In genomic region chr10:73519438-73519837, GRCm38 (mm10) we compare ENCODE assay signal across 20 mouse cellular contexts.
"Had no signal": no experiment of that assay in that cellular context is flagged by ENCODE, and none has a peak within 500 bp of the region (broad histone marks: within the 10 kb centered on the region; RNA-seq: fewer than 3 reads in every experiment).

No protein-coding gene starts in this region.

- H3K4me2 ChIP-seq: kidney, embryonic 15.5 days; limb, embryonic 15.5 days; liver, embryonic 11.5 days; lung, embryonic 14.5 days; midbrain, embryonic 13.5 days had no signal

- H3K36me3 ChIP-seq: kidney, embryonic 15.5 days; limb, embryonic 15.5 days; midbrain, embryonic 10.5 days; midbrain, embryonic 13.5 days had no signal

- ATAC-seq: liver, postnatal 0 days; lung, postnatal 0 days; midbrain, embryonic 13.5 days; midbrain, embryonic 16.5 days had no signal

- H3K4me1 ChIP-seq: kidney, embryonic 15.5 days; limb, embryonic 15.5 days; midbrain, embryonic 10.5 days; midbrain, embryonic 13.5 days had no signal

- H3K9ac ChIP-seq: kidney, embryonic 15.5 days; limb, embryonic 15.5 days; liver, embryonic 14.5 days; liver, postnatal 0 days; lung, embryonic 14.5 days; midbrain, embryonic 13.5 days had no signal

- DNase-seq: kidney, adult 2 months; kidney, postnatal 10 days; kidney, postnatal 36 days; left cerebral cortex, postnatal 4 days; liver, postnatal 0 days; lung, embryonic 14.5 days; right cerebral cortex, postnatal 4 days; thymus, adult 2 months; thymus, postnatal 25 days had no signal

- H3K9me3 ChIP-seq: kidney, embryonic 15.5 days; limb, embryonic 15.5 days; midbrain, embryonic 10.5 days; midbrain, embryonic 13.5 days had no signal

- H3K27me3 ChIP-seq: kidney, embryonic 15.5 days; limb, embryonic 15.5 days; midbrain, embryonic 13.5 days had no signal

- H3K27ac ChIP-seq: kidney, embryonic 15.5 days; limb, embryonic 15.5 days; liver, embryonic 14.5 days; macrophage; midbrain, embryonic 10.5 days; midbrain, embryonic 13.5 days; stomach, postnatal 0 days had no signal

- H3K4me3 ChIP-seq: kidney, embryonic 15.5 days; limb, embryonic 15.5 days; midbrain, embryonic 10.5 days; midbrain, embryonic 13.5 days; myocyte had no signal
